Mouse (Mus musculus): ENCODE data around the gene Col12a1.

DNA sequence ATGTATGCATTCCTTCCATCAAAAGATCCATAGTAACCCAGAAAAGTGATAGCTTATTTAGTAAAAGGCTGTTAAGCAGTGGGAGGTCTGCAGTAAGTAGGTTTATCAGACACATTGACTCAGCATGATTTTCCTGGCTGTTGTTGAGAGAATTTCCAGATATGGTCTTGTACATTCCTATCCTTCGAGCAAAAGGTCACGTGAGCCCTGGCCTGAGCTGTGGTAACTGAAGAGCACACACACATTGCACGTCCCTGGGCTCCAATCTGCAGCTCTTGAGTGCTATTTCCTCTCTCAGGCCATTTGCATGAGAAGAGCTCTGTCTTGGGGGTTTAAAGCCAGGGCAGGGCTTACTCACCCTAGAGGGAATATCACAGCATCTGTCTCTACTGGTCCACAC, 101.3 kb downstream of the Col12a1 start:
- TF ChIP-seq GATA1 (IDR thresholded peaks at IDR 0.05; ENCODE audit: low read length) (no peak), TAL1 (IDR thresholded peaks at IDR 0.05; ENCODE audit: low read length) (no peak)
